Mouse (Mus musculus) thymus, postnatal 25 days (tissue): ENCODE measurements around the gene Exosc10.

Experiments
- DNase-seq: peaks from one replicate; pipeline ENCODE4 v3.0.0; 2022

The Exosc10 gene

GRCm38 (mm10) chr4:148610631-148611364, 52.6 kb downstream of the Exosc10 start:
- DNase-seq: no peak

GRCm38 (mm10) chr4:148612557-148612956, 54.3 kb downstream of the Exosc10 start:
- DNase-seq: no peak

- DNase-seq: no peak
Observed at GRCm38 (mm10) chr4:148613738-148614137, 55.5 kb downstream of the Exosc10 start.

GRCm38 (mm10) chr4:148619805-148620204, 61.6 kb downstream of the Exosc10 start:
- no peak for DNase-seq

- DNase-seq: no peak
Observed at GRCm38 (mm10) chr4:148620718-148621117, 62.5 kb downstream of the Exosc10 start.

- no peak for DNase-seq
Observed at GRCm38 (mm10) chr4:148622485-148622884, 64.3 kb downstream of the Exosc10 start.

- no peak for DNase-seq
Observed at GRCm38 (mm10) chr4:148623609-148624008, 65.4 kb downstream of the Exosc10 start.

GRCm38 (mm10) chr4:148625010-148625409, 66.8 kb downstream of the Exosc10 start:
- no peak for DNase-seq

- peak; percentile 49 for DNase-seq
Observed at GRCm38 (mm10) chr4:148625756-148626622, 67.8 kb downstream of the Exosc10 start.

- peak; percentile 97 for DNase-seq
Observed at GRCm38 (mm10) chr4:148626623-148627185, 68.5 kb downstream of the Exosc10 start, which contains the start of gene Tardbp. Gene Tardbp, minus strand, starts transcription at chr4:148627019.

- DNase-seq: no peak
Observed at GRCm38 (mm10) chr4:148627246-148627645, 69.0 kb downstream of the Exosc10 start.
